Mouse (Mus musculus) heart, postnatal 10 days (tissue): ENCODE measurements at regions not wholly inside any gene's neighbourhood (a gene's known extent, or its start where the extent isn't known, plus 50 kb on each side); places are given as distances from the start of the nearest gene placed in this dataset.

Source experiments
- DNase-seq, 2 experiments: peaks; one replicate each; pipeline ENCODE4 v3.0.0; 2021
- intact Hi-C: fragments of 180-260 bp; cut with DNase I; formaldehyde crosslinking; loops from one replicate; pipeline ENCODE4 v1.15.1; 2025

GRCm38 (mm10) chr11:63707093-63707492, 215.0 kb downstream of the Hs3st3b1 start:
- DNase-seq = no peak
- intact Hi-C loops = no loop called here

GRCm38 (mm10) chr11:63708412-63708811, 213.7 kb downstream of the Hs3st3b1 start:
- DNase-seq = peak; percentile 25 to 35
- intact Hi-C loops = no loop called here

- intact Hi-C loops = no loop called here
- no peak for DNase-seq
These were observed 209.8 kb downstream of the Hs3st3b1 start for GRCm38 (mm10) chr11:63712053-63712864.

- intact Hi-C loops = no loop called here
- DNase-seq = no peak
These were observed 199.8 kb downstream of the Hs3st3b1 start for GRCm38 (mm10) chr11:63722261-63722660.

GRCm38 (mm10) chr11:63730880-63731279, 191.2 kb downstream of the Hs3st3b1 start:
- peak; percentile 15 to 20 for DNase-seq
- intact Hi-C loops = no loop called here

GRCm38 (mm10) chr11:63753260-63753659, 168.8 kb downstream of the Hs3st3b1 start:
- DNase-seq = no peak
- intact Hi-C loops = no loop called here

GRCm38 (mm10) chr11:63754826-63755225, 167.3 kb downstream of the Hs3st3b1 start:
- no peak for DNase-seq
- intact Hi-C loops = no loop called here

- peak in 1 of 2 experiments; percentile 8 for DNase-seq
- intact Hi-C loops = no loop called here
These were observed 163.8 kb downstream of the Hs3st3b1 start for GRCm38 (mm10) chr11:63758313-63758712.

- no peak for DNase-seq
- intact Hi-C loops = no loop called here
These were observed 160.5 kb downstream of the Hs3st3b1 start for GRCm38 (mm10) chr11:63761561-63761960.

- no peak for DNase-seq
- intact Hi-C loops = no loop called here
These were observed 154.3 kb downstream of the Hs3st3b1 start for GRCm38 (mm10) chr11:63767631-63768250.

- intact Hi-C loops = no loop called here
- no peak for DNase-seq
These were observed 152.4 kb downstream of the Hs3st3b1 start for GRCm38 (mm10) chr11:63769738-63770137.

GRCm38 (mm10) chr11:63775382-63775781, 146.7 kb downstream of the Hs3st3b1 start:
- DNase-seq = no peak
- intact Hi-C loops = no loop called here

- intact Hi-C loops = no loop called here
- DNase-seq = no peak
These were observed 142.7 kb downstream of the Hs3st3b1 start for GRCm38 (mm10) chr11:63779371-63779770.

GRCm38 (mm10) chr11:63781967-63782915, 139.8 kb downstream of the Hs3st3b1 start:
- intact Hi-C loops = no loop called here
- DNase-seq = no peak

GRCm38 (mm10) chr11:63785281-63785886, 136.7 kb downstream of the Hs3st3b1 start:
- intact Hi-C loops = no loop called here
- no peak for DNase-seq

- intact Hi-C loops = no loop called here
- DNase-seq = no peak
These were observed 136.1 kb downstream of the Hs3st3b1 start for GRCm38 (mm10) chr11:63785965-63786364.

- intact Hi-C loops = no loop called here
These were observed 132.5 kb downstream of the Hs3st3b1 start for GRCm38 (mm10) chr11:63789473-63790120.

GRCm38 (mm10) chr11:63791004-63791862, 130.9 kb downstream of the Hs3st3b1 start:
- intact Hi-C loops = no loop called here
- DNase-seq = no peak

More at GRCm38 (mm10) chr11:63789473-63790120, 132.5 kb downstream of the Hs3st3b1 start:
- no peak for DNase-seq
